Mouse (Mus musculus) cerebellum, adult 2 months (tissue): ENCODE results near the gene Pde10a. TPM values are rescaled to one million over a fixed set of nuclear protein-coding genes. Genes with fewer than 3 reads are reported as not detected.

Experiments used
- DNase-seq, 2 experiments: peaks; one replicate each; pipeline ENCODE4 v3.0.0; 2021
- H3K27ac ChIP-seq: fragments of 200-500 bp; 2 replicates; pipeline ENCODE4 v1.5.1; 2012; ENCODE audit warnings: low read length, control low read depth, inconsistent platforms; ENCODE audit not compliant: insufficient read depth
- H3K27me3 ChIP-seq: fragments of 200-500 bp; 2 replicates; pipeline ENCODE4 v1.6.1; 2012; ENCODE audit warnings: inconsistent platforms, mild to moderate bottlenecking, low read length, moderate library complexity; ENCODE audit not compliant: control insufficient read depth, insufficient read depth
- H3K4me1 ChIP-seq: fragments of 200-500 bp; 2 replicates; pipeline ENCODE4 v1.6.1; 2011; ENCODE audit warnings: low read length; ENCODE audit not compliant: control insufficient read depth, insufficient read depth
- H3K4me3 ChIP-seq: fragments of 200-500 bp; replicated peaks from 2 replicates; pipeline ENCODE3; 2011; ENCODE audit warnings: mild to moderate bottlenecking, low read depth, low read length, control low read depth; ENCODE audit not compliant: insufficient read depth
- CTCF ChIP-seq: fragments of 200-500 bp; IDR thresholded peaks from 2 replicates; pipeline ENCODE4 v1.5.1; 2011; ENCODE audit warnings: low read depth, mild to moderate bottlenecking, control low read depth, low read length, moderate library complexity, borderline replicate concordance; ENCODE audit not compliant: insufficient read depth
- POLR2A ChIP-seq: fragments of 200-500 bp; IDR thresholded peaks from 2 replicates; pipeline ENCODE4 v1.6.1; 2011; ENCODE audit warnings: low read length, control low read depth, borderline replicate concordance; ENCODE audit not compliant: insufficient read depth
- WGBS: fragments of 180-500 bp; shearing (Covaris S2); methylation state at CpG from one replicate; pipeline ENCODE4 v1.1.7; 2018; 5-methylcytosine and 5-hydroxymethylcytosine counted together
- polyA plus RNA-seq: library from polyadenylated mRNA; depleted of rRNA; stranded (reverse); fragments of >200 nt; gene quantifications from 2 replicates; pipeline ENCODE4 v1.2.3, GENCODE M21; 2012; rRNA removed

Gene Pde10a
- polyA plus RNA-seq, 1 experiment: 40.9 TPM

DNA sequence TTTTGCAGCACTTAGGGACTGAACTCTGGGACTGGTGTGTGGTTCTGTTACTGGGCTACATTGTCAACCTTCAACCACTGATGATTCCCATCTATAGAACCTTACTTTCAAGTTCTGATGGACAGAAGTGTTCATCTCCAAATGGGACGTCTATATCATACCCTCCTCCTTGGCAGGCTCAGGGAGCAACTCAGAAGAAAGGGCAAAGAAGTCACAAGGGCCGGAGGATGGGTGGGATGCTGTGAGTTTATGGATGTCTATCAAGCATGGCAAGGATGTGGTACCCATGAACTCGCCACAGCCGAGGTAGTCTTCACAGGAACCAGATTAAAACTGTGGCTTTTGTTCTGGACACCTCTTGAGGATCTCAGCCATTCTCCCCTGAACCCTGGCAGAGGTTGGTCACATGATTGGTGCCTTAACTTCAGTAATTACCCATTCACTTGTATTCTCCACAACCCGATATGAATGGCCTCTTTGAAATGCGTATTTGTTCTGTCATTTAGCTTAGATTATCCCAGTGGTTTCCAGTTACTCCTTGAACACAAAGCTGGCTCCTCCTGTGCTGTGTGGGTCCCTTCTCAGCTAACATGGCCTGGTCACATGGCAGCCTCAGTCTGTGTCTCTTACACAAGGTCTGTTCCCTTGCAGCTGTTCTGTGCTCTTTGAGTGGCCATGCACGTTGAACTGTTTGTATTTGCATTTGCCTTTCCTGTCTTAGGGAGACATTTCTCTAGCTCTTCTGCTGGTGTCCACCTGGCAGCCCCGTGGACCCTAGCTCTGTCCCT lies 510.6 kb downstream of the Pde10a start:
- Histone ChIP-seq H3K27ac (no peak overlapping the region), H3K27me3 (no peaks in the 10 kb centered on the region), H3K4me1 (peaks cover 10% of the 10 kb centered on the region; the same call in 1 of the 2 replicates), H3K4me3 (no peak overlapping the region)
- no peak for DNase-seq
- WGBS: 91% methylated on average over 8 of the region's 8 CpGs
- TF ChIP-seq CTCF (no peak), POLR2A (no peak)

Other genes starting within 250 kb of the Pde10a start
- gene Mpc1, start 242.5 kb upstream of the Pde10a start, polyA plus RNA-seq: 524 and 528 TPM in 2 replicates
- gene Sft2d1, start 214.3 kb upstream of the Pde10a start, polyA plus RNA-seq: 116 and 118 TPM in 2 replicates
- gene Prr18, start 187.9 kb upstream of the Pde10a start, polyA plus RNA-seq: 57.9 and 78.1 TPM in 2 replicates
- 0.80 and 1.0 TPM in 2 replicates for gene T2, start 169.4 kb upstream of the Pde10a start, polyA plus RNA-seq
- gene T, start 90.9 kb upstream of the Pde10a start, polyA plus RNA-seq: 0.15 TPM in 1 of 2 replicates, not detected in the other
- gene Gm17087, start 41.6 kb downstream of the Pde10a start, polyA plus RNA-seq: not detected in 2 replicates